Mouse (Mus musculus) embryonic facial prominence, embryonic 11.5 days (tissue): ENCODE results near the gene Igfbp6. TPM values are rescaled to one million over a fixed set of nuclear protein-coding genes. Genes with fewer than 3 reads are reported as not detected.

Experiments used
- ATAC-seq: fragments of 200-750 bp; cut with Nextera tagmentation; replicated peaks from 2 replicates; pipeline ENCODE4 v1.8.0; 2017; ENCODE audit warnings: low read depth; ENCODE audit not compliant: insufficient number of reproducible peaks, low FRiP score, low TSS enrichment
- DNase-seq: peaks from one replicate; pipeline ENCODE4 v3.0.0-alpha.2; 2015; ENCODE audit warnings: low spot score
- H3K27ac ChIP-seq: fragments of 300-500 bp; sonication (generic); replicated peaks from 2 replicates; pipeline ENCODE4 v1.5.1; 2014; ENCODE audit warnings: mild to moderate bottlenecking, low read depth, low read length, control low read depth
- H3K27me3 ChIP-seq: fragments of 300-500 bp; sonication (generic); 2 replicates; pipeline ENCODE4 v1.6.1; 2014; ENCODE audit warnings: mild to moderate bottlenecking, low read length, moderate library complexity, mixed read lengths; ENCODE audit not compliant: control insufficient read depth, insufficient read depth
- H3K36me3 ChIP-seq: fragments of 300-500 bp; sonication (generic); replicated peaks from 2 replicates; pipeline ENCODE4 v1.6.1; 2014; ENCODE audit warnings: low read depth, mild to moderate bottlenecking, low read length, moderate library complexity, mixed read lengths; ENCODE audit not compliant: control insufficient read depth, insufficient read depth
- H3K4me1 ChIP-seq: fragments of 300-500 bp; sonication (generic); 2 replicates; pipeline ENCODE4 v1.6.1; 2014; ENCODE audit warnings: low read length, mixed read lengths; ENCODE audit not compliant: control insufficient read depth, insufficient read depth
- H3K4me2 ChIP-seq: fragments of 300-500 bp; sonication (generic); 2 replicates; pipeline ENCODE4 v1.6.1; 2014; ENCODE audit warnings: low read depth, mild to moderate bottlenecking, control low read depth, low read length, moderate library complexity
- H3K4me3 ChIP-seq: fragments of 300-500 bp; sonication (generic); 2 replicates; pipeline ENCODE4 v1.5.1; 2014; ENCODE audit warnings: low read depth, low read length, control low read depth
- H3K9ac ChIP-seq: fragments of 300-500 bp; sonication (generic); replicated peaks from 2 replicates; pipeline ENCODE4 v1.6.1; 2014; ENCODE audit warnings: mild to moderate bottlenecking, control low read depth, low read length
- H3K9me3 ChIP-seq: fragments of 300-500 bp; sonication (generic); replicated peaks from 2 replicates; pipeline ENCODE4 v1.6.1; 2016; ENCODE audit warnings: mild to moderate bottlenecking, low read length, inconsistent platforms, mixed read lengths; ENCODE audit not compliant: control insufficient read depth
- WGBS: fragments of 180-500 bp; shearing (Covaris S2); extraction: QIAGEN DNeasy Blood & Tissue Kit; methylation state at CpG from one replicate; pipeline ENCODE4 v1.1.7; 2014; 5-methylcytosine and 5-hydroxymethylcytosine counted together
- polyA plus RNA-seq: library from polyadenylated mRNA; unstranded; fragments of >200 nt; fragmentation: Nextera tagmentation; extraction: Ambion mirVana; gene quantifications from 2 replicates; pipeline ENCODE4 v1.2.1, GENCODE M21; 2014

Igfbp6 gene
- polyA plus RNA-seq, 1 experiment from 2014 or later = not detected

DNA sequence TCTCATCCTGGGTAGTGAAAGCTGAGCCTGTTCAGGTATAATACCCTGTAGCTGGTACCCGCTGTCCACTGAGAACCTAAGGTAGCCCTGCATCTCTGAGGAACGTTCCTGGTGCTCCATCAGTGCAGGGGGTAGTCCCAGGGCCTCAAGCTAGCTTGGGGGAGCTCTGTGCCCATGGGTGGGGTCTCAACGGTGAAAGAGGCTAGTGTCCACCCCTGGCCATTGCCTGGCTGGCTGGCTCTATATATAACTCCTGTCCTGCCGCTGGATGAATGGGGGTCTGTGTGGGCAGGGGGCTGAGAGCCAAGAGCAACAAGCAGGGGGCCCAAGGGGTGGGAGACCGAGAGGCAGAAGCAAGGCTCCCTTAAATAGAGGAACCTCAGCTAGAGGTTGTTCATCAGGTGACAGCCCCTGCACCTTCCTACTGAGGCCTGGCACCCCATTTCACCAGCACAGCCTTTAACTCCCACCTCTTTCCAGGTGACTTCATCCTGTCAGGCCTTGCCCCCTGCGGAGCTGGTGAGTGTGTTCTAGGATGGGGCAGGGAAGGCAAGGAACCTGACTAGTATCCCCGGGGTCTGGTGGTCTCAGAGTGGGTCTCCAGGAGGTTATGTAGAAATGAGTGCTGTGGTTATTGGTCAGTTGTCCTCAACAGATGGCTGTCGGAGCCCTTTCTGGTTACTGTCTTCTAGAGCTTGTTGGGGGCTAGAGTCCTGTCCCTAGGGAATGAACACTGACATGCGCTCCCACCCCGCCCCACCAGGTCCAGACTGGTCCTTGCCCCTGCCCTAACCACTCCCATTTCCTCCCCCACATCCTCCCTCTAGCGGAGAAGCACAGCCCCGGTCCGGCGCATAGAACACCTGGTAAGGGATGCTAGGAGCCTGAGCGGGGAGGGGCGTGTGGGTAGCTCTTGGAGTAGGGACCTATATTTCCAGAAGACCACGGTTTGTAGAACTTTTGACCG lies 38.1 kb upstream of the Igfbp6 start:
- no peak overlapping the region for H3K9ac ChIP-seq
- H3K4me1 ChIP-seq = peaks cover 35% of the 10 kb centered on the region
- H3K27ac ChIP-seq = no peak overlapping the region
- ATAC-seq = no peak
- no peak overlapping the region for H3K4me3 ChIP-seq
- H3K4me2 ChIP-seq = peak overlapping the region; percentile 57; the same call in 1 of the 2 replicates
- no peaks in the 10 kb centered on the region; the same call in 1 of the 2 replicates for H3K27me3 ChIP-seq
- WGBS = 28% methylated on average over 18 of the region's 18 CpGs
- H3K36me3 ChIP-seq = no peaks in the 10 kb centered on the region; the same call in 1 of the 2 replicates
- peak; percentile 41 for DNase-seq
- no peaks in the 10 kb centered on the region for H3K9me3 ChIP-seq

- Histone ChIP-seq H3K27me3 (no peaks in the 10 kb centered on the region; the same call in 1 of the 2 replicates), H3K9me3 (no peaks in the 10 kb centered on the region), H3K4me3 (peak overlapping the region; percentile 26), H3K27ac (no peak overlapping the region), H3K36me3 (no peaks in the 10 kb centered on the region; the same call in 1 of the 2 replicates), H3K4me1 (peaks cover 27% of the 10 kb centered on the region), H3K4me2 (peak overlapping the region; percentile 57), H3K9ac (no peak overlapping the region)
- ATAC-seq (no peak), DNase-seq (peak; percentile 53)
- WGBS = 9% methylated on average over 38 of the region's 38 CpGs
These were observed 37.3 kb upstream of the Igfbp6 start for GRCm38 (mm10) chr15:102106754-102107456.

DNA sequence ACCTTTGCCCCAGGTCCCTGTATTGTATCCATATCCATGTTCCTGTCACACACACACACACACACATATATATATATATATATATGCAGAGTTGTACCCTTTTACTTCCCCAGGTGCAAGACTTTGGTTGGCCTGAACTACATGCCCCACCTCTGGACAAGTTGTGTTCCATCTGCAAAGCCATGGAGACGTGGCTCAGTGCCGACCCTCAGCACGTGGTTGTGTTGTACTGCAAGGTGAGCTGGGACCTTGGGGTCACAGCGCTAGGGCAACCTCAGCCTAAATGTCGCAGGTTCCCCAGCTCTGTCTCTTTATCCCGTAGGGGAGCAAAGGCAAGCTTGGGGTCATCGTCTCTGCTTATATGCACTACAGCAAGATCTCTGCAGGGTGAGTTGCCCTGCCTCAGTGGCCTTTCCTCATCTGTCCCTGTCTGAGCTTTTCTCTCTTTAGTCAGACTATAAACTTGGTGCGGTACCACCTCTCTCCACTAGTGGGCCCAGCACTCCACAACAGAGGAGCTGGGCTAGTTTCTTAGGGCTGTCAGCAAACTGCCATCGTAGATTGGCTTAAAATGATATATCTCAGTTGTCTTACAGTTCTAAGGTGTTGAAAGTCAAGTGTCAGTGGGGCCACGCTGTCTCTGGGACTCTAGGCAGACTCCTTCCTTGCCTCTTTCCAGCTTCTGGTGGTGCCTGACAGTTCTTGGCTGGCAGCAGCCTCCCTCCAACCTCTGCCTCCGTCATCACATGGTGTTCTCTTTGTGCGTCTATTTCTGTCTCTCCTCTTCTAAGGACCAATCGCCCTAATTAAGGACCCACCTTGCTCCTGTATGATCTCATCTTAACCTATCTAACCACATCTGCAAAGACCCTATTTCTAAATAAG lies 36.2 kb upstream of the Igfbp6 start:
- Histone ChIP-seq H3K36me3 (no peaks in the 10 kb centered on the region; the same call in 1 of the 2 replicates), H3K9me3 (no peaks in the 10 kb centered on the region), H3K4me1 (peaks cover 16% of the 10 kb centered on the region), H3K9ac (no peak overlapping the region), H3K4me2 (no peak overlapping the region), H3K27ac (no peak overlapping the region), H3K4me3 (no peak overlapping the region), H3K27me3 (no peaks in the 10 kb centered on the region; the same call in 1 of the 2 replicates)
- DNase-seq (peak; percentile 83), ATAC-seq (no peak)
- WGBS = 42% methylated on average over 13 of the region's 13 CpGs

DNA sequence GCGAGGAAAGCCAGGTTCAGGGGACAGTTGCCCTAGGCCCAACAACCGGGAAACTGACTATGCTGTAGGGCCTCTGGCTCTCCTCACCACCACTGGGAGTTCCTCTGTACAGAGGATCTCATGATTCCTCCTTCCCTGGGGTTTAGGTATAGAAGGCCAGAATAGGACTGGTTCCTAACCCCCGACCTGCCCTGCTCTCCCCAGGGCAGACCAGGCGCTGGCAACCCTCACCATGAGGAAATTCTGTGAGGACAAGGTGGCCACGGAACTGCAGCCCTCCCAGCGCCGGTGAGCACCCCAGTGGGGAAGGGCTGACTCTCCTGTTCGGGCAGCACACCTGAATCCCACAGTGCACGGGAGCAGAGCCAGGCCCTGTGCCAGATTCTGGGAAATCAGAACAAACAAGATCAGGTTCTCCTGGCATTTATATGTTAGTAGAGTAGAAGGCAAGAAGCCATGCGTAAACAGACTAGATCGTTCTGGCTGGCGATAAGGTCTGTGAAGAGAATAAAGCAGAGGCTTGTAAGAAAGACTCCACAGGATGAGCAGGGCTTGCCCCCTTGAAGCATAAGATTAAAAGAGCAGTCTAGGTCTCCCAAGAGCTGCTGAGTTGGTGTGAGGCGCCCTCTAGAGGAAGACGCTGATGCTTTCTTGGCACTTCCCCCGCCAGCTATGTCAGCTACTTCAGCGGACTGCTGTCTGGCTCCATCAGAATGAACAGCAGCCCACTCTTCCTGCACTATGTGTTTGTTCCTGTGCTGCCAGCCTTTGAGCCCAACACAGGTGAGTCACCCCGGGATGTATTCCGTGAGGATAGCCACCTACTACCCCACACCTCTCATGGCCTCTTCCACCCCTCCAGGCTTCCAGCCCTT lies 35.3 kb upstream of the Igfbp6 start:
- Histone ChIP-seq H3K4me1 (peaks cover 10% of the 10 kb centered on the region), H3K36me3 (no peaks in the 10 kb centered on the region; the same call in 1 of the 2 replicates)

GRCm38 (mm10) chr15:102110271-102110670 lies 33.9 kb upstream of the Igfbp6 start:
- no peak overlapping the region for H3K27ac ChIP-seq
- H3K9ac ChIP-seq = no peak overlapping the region
- no peak overlapping the region for H3K4me2 ChIP-seq
- ATAC-seq = no peak
- peaks cover 8% of the 10 kb centered on the region for H3K4me1 ChIP-seq
- H3K9me3 ChIP-seq = no peaks in the 10 kb centered on the region
- H3K36me3 ChIP-seq = no peaks in the 10 kb centered on the region; the same call in 1 of the 2 replicates
- no peaks in the 10 kb centered on the region; the same call in 1 of the 2 replicates for H3K27me3 ChIP-seq
- DNase-seq = no peak
- 95% methylated on average over 7 of the region's 7 CpGs for WGBS
- H3K4me3 ChIP-seq = no peak overlapping the region

More for the DNA sequence above, 35.3 kb upstream of the Igfbp6 start:
- WGBS = 52% methylated on average over 18 of the region's 18 CpGs
- Histone ChIP-seq H3K4me2 (no peak overlapping the region), H3K9me3 (no peaks in the 10 kb centered on the region), H3K9ac (no peak overlapping the region), H3K27me3 (no peaks in the 10 kb centered on the region; the same call in 1 of the 2 replicates), H3K27ac (no peak overlapping the region), H3K4me3 (no peak overlapping the region)
- DNase-seq = peak; percentile 81
- no peak; the same call in 1 of the 2 replicates for ATAC-seq

- H3K4me1 ChIP-seq = peaks cover 8% of the 10 kb centered on the region
- no peak overlapping the region for H3K9ac ChIP-seq
- H3K36me3 ChIP-seq = no peaks in the 10 kb centered on the region; the same call in 1 of the 2 replicates
- H3K4me3 ChIP-seq = no peak overlapping the region
- H3K27me3 ChIP-seq = no peaks in the 10 kb centered on the region; the same call in 1 of the 2 replicates
- ATAC-seq = no peak
- H3K27ac ChIP-seq = no peak overlapping the region
- DNase-seq = no peak
- 82% methylated on average over 29 of the region's 29 CpGs for WGBS
- no peaks in the 10 kb centered on the region for H3K9me3 ChIP-seq
- H3K4me2 ChIP-seq = no peak overlapping the region
These were observed 33.3 kb upstream of the Igfbp6 start for GRCm38 (mm10) chr15:102110701-102111494.
